Mouse (Mus musculus) layer of hippocampus, adult 2 months (tissue): ENCODE measurements at regions not wholly inside any gene's neighbourhood (a gene's known extent, or its start where the extent isn't known, plus 50 kb on each side); places are given as distances from the start of the nearest gene placed in this dataset.

Experiments
- DNase-seq, 2 experiments: peaks; one replicate each; pipeline ENCODE4 v3.0.0; 2022; ENCODE audit warnings: low spot score in 2 of 2
- H3K27ac ChIP-seq: fragments of 200-600 bp; 2 replicates; pipeline ENCODE4 v1.8.1; 2022
- H3K4me3 ChIP-seq: fragments of 200-600 bp; 2 replicates; pipeline ENCODE4 v1.8.1; 2022; ENCODE audit warnings: mild to moderate bottlenecking
- CTCF ChIP-seq: fragments of 200-600 bp; conservative IDR thresholded peaks from 2 replicates; pipeline ENCODE4 v1.8.1; 2022; ENCODE audit warnings: antibody characterized with exemption, mild to moderate bottlenecking, moderate library complexity

GRCm38 (mm10) chr16:50841205-50841604 lies 250.3 kb upstream of the Ccdc54 start:
- no peak for TF ChIP-seq CTCF
- no peak for DNase-seq
- Histone ChIP-seq H3K27ac (no peak overlapping the region), H3K4me3 (peak overlapping the region; percentile 17; the same call in 1 of the 2 replicates)

GRCm38 (mm10) chr16:50839665-50840064 lies 248.7 kb upstream of the Ccdc54 start:
- TF ChIP-seq CTCF: no peak
- no peak for DNase-seq
- Histone ChIP-seq H3K4me3 (no peak overlapping the region), H3K27ac (no peak overlapping the region)

GRCm38 (mm10) chr16:50837416-50837815 lies 246.5 kb upstream of the Ccdc54 start:
- no peak for TF ChIP-seq CTCF
- no peak overlapping the region for H3K27ac ChIP-seq
- no peak overlapping the region for H3K4me3 ChIP-seq
- DNase-seq: no peak

GRCm38 (mm10) chr16:50836457-50836856 lies 245.5 kb upstream of the Ccdc54 start:
- H3K27ac ChIP-seq: no peak overlapping the region
- no peak for TF ChIP-seq CTCF
- no peak for DNase-seq
- no peak overlapping the region for H3K4me3 ChIP-seq

- H3K4me3 ChIP-seq: no peak overlapping the region
- H3K27ac ChIP-seq: no peak overlapping the region
- DNase-seq: no peak
- no peak for TF ChIP-seq CTCF
Measured at GRCm38 (mm10) chr16:50833357-50833756, 242.4 kb upstream of the Ccdc54 start.

GRCm38 (mm10) chr16:50822352-50822751 lies 231.4 kb upstream of the Ccdc54 start:
- TF ChIP-seq CTCF: no peak

GRCm38 (mm10) chr16:50814626-50815025 lies 223.7 kb upstream of the Ccdc54 start:
- no peak overlapping the region for H3K4me3 ChIP-seq
- DNase-seq: no peak
- no peak for TF ChIP-seq CTCF
- no peak overlapping the region for H3K27ac ChIP-seq

More at GRCm38 (mm10) chr16:50822352-50822751, 231.4 kb upstream of the Ccdc54 start:
- no peak for DNase-seq
- H3K27ac ChIP-seq: no peak overlapping the region
- no peak overlapping the region for H3K4me3 ChIP-seq

- DNase-seq: peak; percentile 61 to 83
- Histone ChIP-seq H3K27ac (no peak overlapping the region), H3K4me3 (no peak overlapping the region)
- TF ChIP-seq CTCF: peak; percentile 89
Measured at GRCm38 (mm10) chr16:50799145-50799794, 208.3 kb upstream of the Ccdc54 start.

GRCm38 (mm10) chr16:50798095-50798494 lies 207.1 kb upstream of the Ccdc54 start:
- DNase-seq: no peak
- no peak overlapping the region for H3K27ac ChIP-seq

GRCm38 (mm10) chr16:50792960-50793359 lies 202.0 kb upstream of the Ccdc54 start:
- peak in 1 of 2 experiments; percentile 39 for DNase-seq
- TF ChIP-seq CTCF: no peak
- Histone ChIP-seq H3K4me3 (no peak overlapping the region), H3K27ac (peak overlapping the region; percentile 61)

More at GRCm38 (mm10) chr16:50798095-50798494, 207.1 kb upstream of the Ccdc54 start:
- no peak overlapping the region for H3K4me3 ChIP-seq
- TF ChIP-seq CTCF: no peak

GRCm38 (mm10) chr16:50792506-50792905 lies 201.6 kb upstream of the Ccdc54 start:
- no peak for TF ChIP-seq CTCF
- DNase-seq: no peak
- Histone ChIP-seq H3K4me3 (no peak overlapping the region), H3K27ac (peak overlapping the region; percentile 54)

- H3K4me3 ChIP-seq: no peak overlapping the region
- H3K27ac ChIP-seq: no peak overlapping the region
- DNase-seq: no peak
- TF ChIP-seq CTCF: no peak
Measured at GRCm38 (mm10) chr16:50788702-50789101, 197.7 kb upstream of the Ccdc54 start.

GRCm38 (mm10) chr16:50786199-50786598 lies 195.2 kb upstream of the Ccdc54 start:
- H3K4me3 ChIP-seq: no peak overlapping the region
- DNase-seq: no peak
- no peak overlapping the region for H3K27ac ChIP-seq
- no peak for TF ChIP-seq CTCF

- no peak for TF ChIP-seq CTCF
Measured at GRCm38 (mm10) chr16:50785384-50785783, 194.4 kb upstream of the Ccdc54 start.

More at GRCm38 (mm10) chr16:50785384-50785783, 194.4 kb upstream of the Ccdc54 start:
- Histone ChIP-seq H3K27ac (no peak overlapping the region), H3K4me3 (no peak overlapping the region)
- DNase-seq: no peak
